Mouse (Mus musculus) myocyte (in vitro differentiated cells): ENCODE results near the gene Smarcb1.

ENCODE experiments used
- MYOD1 ChIP-seq, 3 experiments: IDR thresholded peaks; one replicate each; pipeline ENCODE4 v1.6.1; 2011; ENCODE audit warnings: control low read depth in 2 of 3, low read depth in 2 of 3, mild to moderate bottlenecking in 2 of 3, moderate library complexity in 1 of 3; ENCODE audit not compliant: insufficient read length in 2 of 3, control insufficient read depth in 1 of 3
- MYOG ChIP-seq, 3 experiments: IDR thresholded peaks; one replicate each; pipeline ENCODE4 v1.6.1; 2011; ENCODE audit warnings: control low read depth in 2 of 3, low read depth in 2 of 3, mild to moderate bottlenecking in 2 of 3; ENCODE audit not compliant: insufficient read length in 2 of 3, control insufficient read depth in 1 of 3, insufficient read depth in 1 of 3
- POLR2A ChIP-seq: IDR thresholded peaks from one replicate; pipeline ENCODE4 v1.6.1; 2011; ENCODE audit warnings: low read depth, mild to moderate bottlenecking, control low read depth, moderate library complexity; ENCODE audit not compliant: insufficient read length

DNA sequence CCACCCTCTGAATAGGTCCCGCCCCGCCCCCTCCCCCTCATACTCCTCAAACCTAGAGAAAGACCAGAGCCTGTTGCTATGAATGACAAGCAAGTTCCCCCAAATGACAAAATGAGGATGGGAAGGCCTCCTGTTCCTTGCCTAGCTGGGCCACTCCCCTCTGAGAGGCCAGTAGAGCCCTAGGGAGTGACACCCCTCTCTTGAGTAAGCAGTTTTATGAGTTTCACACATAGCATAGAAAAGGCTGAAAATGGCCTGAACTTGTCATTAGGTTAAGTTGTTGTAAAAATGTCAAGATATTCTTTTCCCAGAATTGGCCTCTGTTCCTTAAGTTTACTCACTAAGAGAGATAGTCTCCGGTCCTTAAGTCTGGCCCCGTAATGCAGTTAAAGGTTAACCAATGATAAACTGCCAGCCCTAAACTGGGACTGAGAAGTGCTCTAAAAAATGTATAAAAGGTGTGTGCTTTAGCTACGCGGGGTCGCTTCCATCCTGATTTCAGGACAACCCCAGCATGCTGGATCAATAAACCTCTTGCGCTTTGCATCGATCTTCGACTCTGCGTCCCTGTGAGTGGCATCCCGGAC is 68.8 kb downstream of the Smarcb1 start:
- TF ChIP-seq POLR2A (no peak), MYOD1 (IDR thresholded peaks at IDR 0.05; ENCODE audit: control insufficient read depth in 1 of 3, insufficient read length in 2 of 3, low read depth in 2 of 3) (no peak), MYOG (IDR thresholded peaks at IDR 0.05; ENCODE audit: control insufficient read depth in 1 of 3, insufficient read depth in 1 of 3, insufficient read length in 2 of 3, low read depth in 2 of 3) (no peak)
